Mouse (Mus musculus) neural tube, embryonic 15.5 days (tissue): ENCODE measurements around the gene Slc9a1. TPM values are rescaled to one million over a fixed set of nuclear protein-coding genes. Genes with fewer than 3 reads are reported as not detected.

Source experiments
- ATAC-seq: fragments of 200-750 bp; cut with Nextera tagmentation; 2 replicates; pipeline ENCODE4 v1.8.0; 2017; ENCODE audit warnings: mild to moderate bottlenecking, moderate TSS enrichment, moderate library complexity; ENCODE audit not compliant: low FRiP score
- H3K27ac ChIP-seq: fragments of 300-500 bp; sonication (generic); replicated peaks from 2 replicates; pipeline ENCODE4 v1.5.1; 2015; ENCODE audit warnings: mild to moderate bottlenecking, inconsistent platforms
- H3K27me3 ChIP-seq: fragments of 300-500 bp; sonication (generic); replicated peaks from 2 replicates; pipeline ENCODE4 v1.6.1; 2015; ENCODE audit warnings: inconsistent platforms
- H3K36me3 ChIP-seq: fragments of 300-500 bp; sonication (generic); 2 replicates; pipeline ENCODE4 v1.6.1; 2015; ENCODE audit warnings: inconsistent platforms
- H3K4me1 ChIP-seq: fragments of 300-500 bp; sonication (generic); 2 replicates; pipeline ENCODE4 v1.6.1; 2015; ENCODE audit warnings: inconsistent platforms
- H3K4me2 ChIP-seq: fragments of 300-500 bp; sonication (generic); 2 replicates; pipeline ENCODE4 v1.6.1; 2015; ENCODE audit warnings: inconsistent platforms, mild to moderate bottlenecking, moderate library complexity
- H3K4me3 ChIP-seq: fragments of 300-500 bp; sonication (generic); replicated peaks from 2 replicates; pipeline ENCODE4 v1.5.1; 2015; ENCODE audit warnings: mild to moderate bottlenecking, inconsistent platforms
- H3K9ac ChIP-seq: fragments of 300-500 bp; sonication (generic); replicated peaks from 2 replicates; pipeline ENCODE4 v1.6.1; 2015; ENCODE audit warnings: mild to moderate bottlenecking, inconsistent platforms
- H3K9me3 ChIP-seq: fragments of 300-500 bp; sonication (generic); replicated peaks from 2 replicates; pipeline ENCODE4 v1.6.1; 2016; ENCODE audit warnings: inconsistent platforms
- WGBS: fragments of 180-500 bp; shearing (Covaris S2); methylation state at CpG from one replicate; pipeline ENCODE4 v1.1.7; 2015; ENCODE audit warnings: mixed read lengths; 5-methylcytosine and 5-hydroxymethylcytosine counted together
- polyA plus RNA-seq: library from polyadenylated mRNA; unstranded; fragments of >200 nt; fragmentation: Nextera tagmentation; extraction: Ambion mirVana; gene quantifications from 2 replicates; pipeline ENCODE4 v1.2.1, GENCODE M21; 2015

Gene Slc9a1
- polyA plus RNA-seq, 1 experiment from 2014 or later: 9.9 TPM

GRCm38 (mm10) chr4:133447366-133447765 is 77.9 kb downstream of the Slc9a1 start:
- Histone ChIP-seq H3K27ac (no peak overlapping the region), H3K4me2 (no peak overlapping the region), H3K9ac (no peak overlapping the region), H3K36me3 (no peaks in the 10 kb centered on the region), H3K27me3 (no peaks in the 10 kb centered on the region), H3K9me3 (no peaks in the 10 kb centered on the region), H3K4me1 (no peaks in the 10 kb centered on the region), H3K4me3 (no peak overlapping the region)
- no peak for ATAC-seq
- WGBS: 58% methylated on average over 5 of the region's 5 CpGs

DNA sequence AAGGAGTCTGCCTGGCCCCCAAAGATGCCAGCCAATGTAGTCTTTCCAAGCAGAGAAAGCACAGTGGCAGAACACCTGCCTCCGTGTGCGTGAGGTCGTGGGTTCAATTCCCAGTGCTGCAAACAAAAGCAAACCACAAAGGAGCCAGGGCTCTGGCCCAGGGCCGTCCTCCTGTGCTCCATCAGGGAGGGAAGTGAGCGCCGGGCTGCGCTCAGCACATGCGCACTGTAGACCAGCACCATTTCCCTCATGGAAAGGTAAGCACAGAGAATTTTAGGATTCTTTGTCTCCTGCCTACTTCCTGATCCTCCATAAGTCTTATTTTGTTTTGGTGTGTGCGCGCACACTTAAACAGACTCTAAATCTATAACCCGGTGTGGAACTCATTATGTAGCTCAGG is 78.5 kb downstream of the Slc9a1 start:
- no peaks in the 10 kb centered on the region for H3K4me1 ChIP-seq
- no peak overlapping the region for H3K27ac ChIP-seq
- no peaks in the 10 kb centered on the region for H3K27me3 ChIP-seq
- 80% methylated on average over 11 of the region's 11 CpGs for WGBS
- H3K4me2 ChIP-seq: no peak overlapping the region
- H3K4me3 ChIP-seq: no peak overlapping the region
- no peak for ATAC-seq
- H3K9me3 ChIP-seq: no peaks in the 10 kb centered on the region
- no peak overlapping the region for H3K9ac ChIP-seq
- H3K36me3 ChIP-seq: no peaks in the 10 kb centered on the region

DNA sequence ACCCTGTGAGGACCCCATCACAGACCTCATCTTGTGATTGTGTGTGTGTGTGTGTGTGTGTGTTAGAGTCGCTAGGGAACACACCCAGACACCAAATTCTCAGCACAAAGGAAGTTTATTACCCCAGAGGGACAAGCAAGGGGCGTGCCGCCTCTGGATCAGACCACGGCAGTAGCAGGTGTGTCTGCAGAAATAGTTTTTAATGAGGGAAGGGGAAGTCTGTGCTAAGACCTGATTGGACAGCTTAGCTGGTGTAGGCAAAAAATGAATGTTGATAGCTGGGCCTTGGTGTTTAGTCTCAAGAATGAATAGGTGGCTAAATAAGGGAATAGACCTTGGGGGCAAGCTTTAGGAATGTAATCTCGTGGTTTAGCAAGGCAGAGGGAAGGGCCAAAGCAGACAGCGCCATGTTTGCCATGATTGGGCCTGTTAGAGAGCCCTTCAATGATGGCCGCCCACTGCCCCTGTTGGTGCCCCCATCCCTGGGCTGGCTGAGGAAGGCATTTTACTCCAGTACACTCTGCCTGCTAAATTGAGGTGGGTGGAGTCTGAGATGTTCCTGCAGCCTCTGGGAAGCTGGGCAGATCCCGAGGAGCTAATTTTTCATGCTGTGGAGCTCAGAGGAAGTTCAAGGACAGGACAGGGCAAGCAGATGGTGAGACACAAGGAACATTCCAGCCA is 79.3 kb downstream of the Slc9a1 start:
- H3K27ac ChIP-seq: no peak overlapping the region

GRCm38 (mm10) chr4:133449726-133450125 is 80.2 kb downstream of the Slc9a1 start:
- H3K4me2 ChIP-seq: peak overlapping the region; percentile 24; the same call in 1 of the 2 replicates
- WGBS: 18% methylated on average over 13 of the region's 13 CpGs

More for the DNA sequence above, 79.3 kb downstream of the Slc9a1 start:
- no peak overlapping the region for H3K4me2 ChIP-seq
- WGBS: 44% methylated on average over 8 of the region's 8 CpGs
- no peaks in the 10 kb centered on the region for H3K27me3 ChIP-seq
- no peak overlapping the region for H3K9ac ChIP-seq
- H3K9me3 ChIP-seq: no peaks in the 10 kb centered on the region
- no peak for ATAC-seq
- H3K4me3 ChIP-seq: no peak overlapping the region
- no peaks in the 10 kb centered on the region for H3K36me3 ChIP-seq
- H3K4me1 ChIP-seq: no peaks in the 10 kb centered on the region

GRCm38 (mm10) chr4:133451536-133451935 is 82.0 kb downstream of the Slc9a1 start:
- H3K4me3 ChIP-seq: no peak overlapping the region
- H3K4me1 ChIP-seq: no peaks in the 10 kb centered on the region
- H3K9ac ChIP-seq: no peak overlapping the region
- H3K27me3 ChIP-seq: no peaks in the 10 kb centered on the region
- WGBS: 7% methylated on average over 10 of the region's 10 CpGs
- no peak overlapping the region for H3K4me2 ChIP-seq
- H3K9me3 ChIP-seq: no peaks in the 10 kb centered on the region
- H3K36me3 ChIP-seq: no peaks in the 10 kb centered on the region
- no peak overlapping the region for H3K27ac ChIP-seq
- ATAC-seq: no peak

More at GRCm38 (mm10) chr4:133449726-133450125, 80.2 kb downstream of the Slc9a1 start:
- Histone ChIP-seq H3K9ac (no peak overlapping the region), H3K9me3 (no peaks in the 10 kb centered on the region), H3K27ac (no peak overlapping the region), H3K4me3 (no peak overlapping the region), H3K36me3 (no peaks in the 10 kb centered on the region), H3K27me3 (no peaks in the 10 kb centered on the region), H3K4me1 (no peaks in the 10 kb centered on the region)
- ATAC-seq: no peak

DNA sequence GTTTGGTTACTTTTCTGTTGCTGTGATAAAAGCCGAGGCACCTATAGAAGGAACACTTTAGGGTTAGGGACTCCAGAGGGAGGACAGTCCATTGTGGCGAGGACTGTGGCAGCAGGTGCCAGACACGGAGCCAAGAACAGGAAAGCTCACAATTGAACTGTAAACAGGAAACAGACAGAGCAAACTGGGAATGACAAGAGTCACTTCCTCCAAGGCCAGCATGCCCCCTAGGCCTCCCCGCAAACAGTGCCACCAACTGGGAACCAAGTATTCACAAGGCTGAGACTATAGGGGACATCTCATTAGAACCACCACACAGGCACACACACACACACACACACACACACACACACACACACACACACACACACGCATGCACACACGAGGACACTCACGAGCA is 82.9 kb downstream of the Slc9a1 start:
- H3K9me3 ChIP-seq: no peaks in the 10 kb centered on the region
- 73% methylated on average over 6 of the region's 7 CpGs for WGBS
- H3K4me2 ChIP-seq: no peak overlapping the region
- H3K9ac ChIP-seq: no peak overlapping the region
- ATAC-seq: no peak
- H3K4me1 ChIP-seq: no peaks in the 10 kb centered on the region
- no peaks in the 10 kb centered on the region for H3K27me3 ChIP-seq
- no peak overlapping the region for H3K27ac ChIP-seq
- no peaks in the 10 kb centered on the region for H3K36me3 ChIP-seq
- H3K4me3 ChIP-seq: no peak overlapping the region

GRCm38 (mm10) chr4:133458044-133458443 is 88.5 kb downstream of the Slc9a1 start:
- no peaks in the 10 kb centered on the region for H3K9me3 ChIP-seq
- WGBS: 75% methylated on average over 3 of the region's 3 CpGs
- H3K36me3 ChIP-seq: no peaks in the 10 kb centered on the region
- no peak overlapping the region for H3K4me2 ChIP-seq
- no peak overlapping the region for H3K9ac ChIP-seq
- no peaks in the 10 kb centered on the region for H3K27me3 ChIP-seq
- no peak overlapping the region for H3K4me3 ChIP-seq
- H3K27ac ChIP-seq: no peak overlapping the region
- H3K4me1 ChIP-seq: no peaks in the 10 kb centered on the region; the same call in 1 of the 2 replicates
- ATAC-seq: no peak

GRCm38 (mm10) chr4:133460006-133460405 is 90.5 kb downstream of the Slc9a1 start:
- H3K9me3 ChIP-seq: no peaks in the 10 kb centered on the region
- no peak for ATAC-seq
- no peak overlapping the region for H3K4me2 ChIP-seq
- no peak overlapping the region for H3K4me3 ChIP-seq
- H3K27ac ChIP-seq: no peak overlapping the region
- 75% methylated on average over 1 of the region's 1 CpGs for WGBS
- H3K36me3 ChIP-seq: no peaks in the 10 kb centered on the region
- no peaks in the 10 kb centered on the region for H3K27me3 ChIP-seq
- no peak overlapping the region for H3K9ac ChIP-seq
- H3K4me1 ChIP-seq: no peaks in the 10 kb centered on the region; the same call in 1 of the 2 replicates

DNA sequence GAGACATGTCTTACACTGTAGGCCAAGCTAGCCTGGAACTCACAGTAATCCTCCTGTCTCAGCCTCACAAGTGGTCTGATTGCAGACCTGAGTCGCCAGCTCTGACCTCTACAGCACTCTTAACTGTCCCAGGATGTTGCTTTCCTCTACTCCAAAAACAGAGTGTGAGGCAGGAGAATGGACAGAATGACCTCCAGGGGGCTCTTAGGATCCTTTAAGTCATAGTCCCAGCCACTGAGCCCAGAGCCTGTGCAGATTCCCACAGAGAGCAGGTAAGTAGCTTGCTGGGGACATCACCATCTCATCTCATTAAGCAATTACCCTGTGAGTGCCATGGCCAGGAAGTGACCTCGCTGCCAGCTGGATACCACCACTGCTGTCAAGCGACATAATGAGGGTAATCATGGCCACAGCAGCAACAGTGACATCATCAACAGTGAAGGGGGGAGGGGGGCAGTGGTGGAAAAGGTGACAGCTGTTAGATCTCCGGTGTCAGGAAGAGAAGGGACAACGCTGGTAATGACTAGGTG is 91.4 kb downstream of the Slc9a1 start:
- no peak overlapping the region for H3K9ac ChIP-seq
- WGBS: 34% methylated on average over 5 of the region's 5 CpGs

DNA sequence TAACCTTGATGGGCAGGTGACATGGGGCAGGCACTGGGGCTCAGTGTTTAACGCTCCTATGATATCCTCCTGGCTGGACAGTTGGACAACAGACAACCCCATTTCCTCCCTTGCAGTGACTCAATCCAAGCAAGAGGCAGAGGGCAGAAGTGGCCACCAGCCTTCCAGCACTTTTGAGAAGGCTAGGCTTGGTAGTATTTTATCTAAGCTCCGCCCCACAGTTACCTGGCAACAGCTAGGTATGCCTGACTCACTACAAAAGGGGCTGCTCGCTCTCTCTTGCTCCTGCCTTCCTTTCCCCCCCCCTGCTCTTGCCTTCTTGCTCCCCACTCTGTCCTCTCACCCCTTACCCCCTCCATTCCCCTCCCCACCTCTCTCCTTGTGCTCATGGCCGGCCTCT is 91.9 kb downstream of the Slc9a1 start:
- Histone ChIP-seq H3K27me3 (no peaks in the 10 kb centered on the region), H3K4me3 (no peak overlapping the region), H3K4me1 (no peaks in the 10 kb centered on the region; the same call in 1 of the 2 replicates), H3K27ac (no peak overlapping the region), H3K9ac (no peak overlapping the region), H3K4me2 (no peak overlapping the region), H3K36me3 (no peaks in the 10 kb centered on the region), H3K9me3 (no peaks in the 10 kb centered on the region)
- ATAC-seq: no peak
- WGBS: 76% methylated on average over 4 of the region's 4 CpGs

More for the DNA sequence above, 91.4 kb downstream of the Slc9a1 start:
- Histone ChIP-seq H3K27me3 (no peaks in the 10 kb centered on the region), H3K4me2 (no peak overlapping the region), H3K4me3 (no peak overlapping the region), H3K9me3 (no peaks in the 10 kb centered on the region), H3K4me1 (no peaks in the 10 kb centered on the region; the same call in 1 of the 2 replicates), H3K36me3 (no peaks in the 10 kb centered on the region), H3K27ac (no peak overlapping the region)
- no peak for ATAC-seq

- no peak overlapping the region for H3K27ac ChIP-seq
- WGBS: 58% methylated on average over 6 of the region's 6 CpGs
- H3K36me3 ChIP-seq: no peaks in the 10 kb centered on the region
- H3K27me3 ChIP-seq: peaks cover 5% of the 10 kb centered on the region
- no peaks in the 10 kb centered on the region for H3K9me3 ChIP-seq
- H3K4me3 ChIP-seq: no peak overlapping the region
- no peak overlapping the region for H3K9ac ChIP-seq
- ATAC-seq: no peak
- no peak overlapping the region for H3K4me2 ChIP-seq
- peaks cover 5% of the 10 kb centered on the region for H3K4me1 ChIP-seq
Observed at GRCm38 (mm10) chr4:133463184-133463583, 93.7 kb downstream of the Slc9a1 start.

DNA sequence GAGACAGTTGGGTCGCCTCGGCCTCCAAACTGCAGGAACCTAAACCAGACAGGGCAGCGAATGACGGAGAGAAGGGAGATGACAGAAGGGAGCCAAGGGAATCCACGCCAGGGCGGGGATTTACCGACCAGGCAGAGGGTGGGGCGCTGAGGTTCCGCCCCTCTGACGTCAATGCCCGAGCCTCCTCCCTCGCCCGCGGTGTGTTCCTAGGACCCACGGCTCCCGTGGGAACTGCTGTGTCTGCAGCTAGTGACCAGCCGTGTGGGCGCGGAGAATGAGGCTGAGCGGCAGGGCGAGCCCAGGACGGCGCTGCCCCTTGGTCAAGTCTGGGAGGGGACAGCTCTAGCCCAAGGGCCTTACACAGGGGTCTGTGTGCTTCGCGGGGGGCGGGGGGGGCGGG is 98.6 kb downstream of the Slc9a1 start:
- Histone ChIP-seq H3K27ac (no peak overlapping the region), H3K9ac (peak overlapping the region; percentile 56), H3K27me3 (peaks cover 12% of the 10 kb centered on the region), H3K36me3 (no peaks in the 10 kb centered on the region), H3K4me2 (peak overlapping the region; percentile 97), H3K9me3 (0 out of 2 replicates have a peak, but pooled peaks cover 2% of the 10 kb centered on the region), H3K4me1 (peaks cover 15% of the 10 kb centered on the region), H3K4me3 (peak overlapping the region; percentile 48)
- WGBS: 0% methylated on average over 24 of the region's 27 CpGs
- ATAC-seq: 0 out of 2 replicates have a peak, but pooled peaks have one; percentile 38
